Mouse (Mus musculus) hindbrain, embryonic 16.5 days (tissue): ENCODE measurements around the gene Dnmt3a. TPM values are rescaled to one million over a fixed set of nuclear protein-coding genes. Genes with fewer than 3 reads are reported as not detected.

Experiments
- ATAC-seq: fragments of 200-750 bp; cut with Nextera tagmentation; 2 replicates; pipeline ENCODE4 v1.8.0; 2017; ENCODE audit warnings: moderate TSS enrichment, moderate library complexity
- H3K27ac ChIP-seq: fragments of 300-500 bp; sonication (generic); 2 replicates; pipeline ENCODE4 v1.5.1; 2014; ENCODE audit warnings: low read depth, mild to moderate bottlenecking, control low read depth, low read length, moderate library complexity
- H3K27me3 ChIP-seq: fragments of 300-500 bp; sonication (generic); replicated peaks from 2 replicates; pipeline ENCODE4 v1.6.1; 2014; ENCODE audit warnings: low read length; ENCODE audit not compliant: control insufficient read depth, insufficient read depth
- H3K36me3 ChIP-seq: fragments of 300-500 bp; sonication (generic); 2 replicates; pipeline ENCODE4 v1.6.1; 2014; ENCODE audit warnings: mild to moderate bottlenecking, low read length, moderate library complexity, mixed read lengths; ENCODE audit not compliant: control insufficient read depth, insufficient read depth
- H3K4me1 ChIP-seq: fragments of 300-500 bp; sonication (generic); 2 replicates; pipeline ENCODE4 v1.6.1; 2014; ENCODE audit warnings: low read depth, low read length; ENCODE audit not compliant: control insufficient read depth, insufficient read depth
- H3K4me2 ChIP-seq: fragments of 300-500 bp; sonication (generic); 2 replicates; pipeline ENCODE4 v1.6.1; 2014; ENCODE audit warnings: mild to moderate bottlenecking, low read length, control low read depth, moderate library complexity
- H3K4me3 ChIP-seq: fragments of 300-500 bp; sonication (generic); 2 replicates; pipeline ENCODE4 v1.5.1; 2014; ENCODE audit warnings: mild to moderate bottlenecking, low read length, control low read depth, moderate library complexity
- H3K9ac ChIP-seq: fragments of 300-500 bp; sonication (generic); 2 replicates; pipeline ENCODE4 v1.6.1; 2014; ENCODE audit warnings: low read depth, mild to moderate bottlenecking, control low read depth, low read length, moderate library complexity
- H3K9me3 ChIP-seq: fragments of 300-500 bp; sonication (generic); 2 replicates; pipeline ENCODE4 v1.6.1; 2014; ENCODE audit warnings: mild to moderate bottlenecking, low read length, moderate library complexity; ENCODE audit not compliant: control insufficient read depth
- WGBS: fragments of 180-500 bp; shearing (Covaris S2); extraction: QIAGEN DNeasy Blood & Tissue Kit; methylation state at CpG from one replicate; pipeline ENCODE4 v1.1.7; 2014; 5-methylcytosine and 5-hydroxymethylcytosine counted together
- polyA plus RNA-seq: library from polyadenylated mRNA; unstranded; fragments of >200 nt; fragmentation: Nextera tagmentation; extraction: Ambion mirVana; gene quantifications from 2 replicates; pipeline ENCODE4 v1.2.1, GENCODE M21; 2015

Dnmt3a gene
- polyA plus RNA-seq, 1 experiment from 2014 or later = 104 TPM

GRCm38 (mm10) chr12:3823408-3823807, 17.6 kb downstream of the Dnmt3a start:
- Histone ChIP-seq H3K4me2 (no peak overlapping the region), H3K4me3 (no peak overlapping the region), H3K27me3 (no peaks in the 10 kb centered on the region), H3K4me1 (peaks cover 26% of the 10 kb centered on the region), H3K27ac (no peak overlapping the region), H3K36me3 (no peaks in the 10 kb centered on the region), H3K9ac (no peak overlapping the region), H3K9me3 (no peaks in the 10 kb centered on the region)
- 48% methylated on average over 5 of the region's 5 CpGs for WGBS
- no peak for ATAC-seq

- no peak overlapping the region for H3K4me2 ChIP-seq
- no peak for ATAC-seq
- H3K9me3 ChIP-seq = no peaks in the 10 kb centered on the region
- peaks cover 18% of the 10 kb centered on the region for H3K4me1 ChIP-seq
- no peaks in the 10 kb centered on the region for H3K36me3 ChIP-seq
- 76% methylated on average over 5 of the region's 5 CpGs for WGBS
- H3K9ac ChIP-seq = no peak overlapping the region
- no peak overlapping the region for H3K27ac ChIP-seq
- no peaks in the 10 kb centered on the region for H3K27me3 ChIP-seq
- H3K4me3 ChIP-seq = no peak overlapping the region
These were observed 19.3 kb downstream of the Dnmt3a start for GRCm38 (mm10) chr12:3824906-3825713.

- Histone ChIP-seq H3K27me3 (no peaks in the 10 kb centered on the region), H3K4me3 (no peak overlapping the region), H3K4me2 (no peak overlapping the region), H3K27ac (no peak overlapping the region), H3K36me3 (no peaks in the 10 kb centered on the region), H3K4me1 (peaks cover 14% of the 10 kb centered on the region), H3K9me3 (no peaks in the 10 kb centered on the region), H3K9ac (no peak overlapping the region)
- no peak for ATAC-seq
- 58% methylated on average over 12 of the region's 12 CpGs for WGBS
These were observed 19.9 kb downstream of the Dnmt3a start for GRCm38 (mm10) chr12:3825714-3826080.

GRCm38 (mm10) chr12:3827771-3828170, 22.0 kb downstream of the Dnmt3a start:
- H3K4me3 ChIP-seq = no peak overlapping the region
- no peaks in the 10 kb centered on the region for H3K9me3 ChIP-seq
- H3K36me3 ChIP-seq = no peaks in the 10 kb centered on the region
- H3K27ac ChIP-seq = no peak overlapping the region
- 85% methylated on average over 5 of the region's 5 CpGs for WGBS
- peaks cover 17% of the 10 kb centered on the region for H3K4me1 ChIP-seq
- no peak overlapping the region for H3K4me2 ChIP-seq
- H3K27me3 ChIP-seq = no peaks in the 10 kb centered on the region
- no peak for ATAC-seq
- no peak overlapping the region for H3K9ac ChIP-seq

- no peak for ATAC-seq
- Histone ChIP-seq H3K4me3 (no peak overlapping the region), H3K27ac (peak overlapping the region; percentile 80; the same call in 1 of the 2 replicates), H3K4me1 (peaks cover 27% of the 10 kb centered on the region), H3K4me2 (peak overlapping the region; percentile 49; the same call in 1 of the 2 replicates), H3K27me3 (no peaks in the 10 kb centered on the region), H3K9ac (peak overlapping the region; percentile 6; the same call in 1 of the 2 replicates), H3K36me3 (peaks cover 8% of the 10 kb centered on the region; the same call in 1 of the 2 replicates), H3K9me3 (no peaks in the 10 kb centered on the region)
- WGBS = 56% methylated on average over 7 of the region's 7 CpGs
These were observed 27.4 kb downstream of the Dnmt3a start for GRCm38 (mm10) chr12:3833059-3833760.

- ATAC-seq = peak; percentile 86
- WGBS = 3% methylated on average over 7 of the region's 8 CpGs
- peak overlapping the region; percentile 80 for H3K27ac ChIP-seq
- peak overlapping the region; percentile 49 for H3K4me2 ChIP-seq
- H3K27me3 ChIP-seq = no peaks in the 10 kb centered on the region
- no peak overlapping the region for H3K4me3 ChIP-seq
- peaks cover 10% of the 10 kb centered on the region; the same call in 1 of the 2 replicates for H3K36me3 ChIP-seq
- H3K4me1 ChIP-seq = peaks cover 27% of the 10 kb centered on the region
- H3K9me3 ChIP-seq = no peaks in the 10 kb centered on the region
- H3K9ac ChIP-seq = peak overlapping the region; percentile 6
These were observed 28.1 kb downstream of the Dnmt3a start for GRCm38 (mm10) chr12:3833851-3834273.

- peaks cover 27% of the 10 kb centered on the region for H3K4me1 ChIP-seq
- peak; percentile 72 for ATAC-seq
- 12% methylated on average over 21 of the region's 21 CpGs for WGBS
These were observed 28.8 kb downstream of the Dnmt3a start for GRCm38 (mm10) chr12:3834373-3835314.

GRCm38 (mm10) chr12:3835576-3835975, 29.8 kb downstream of the Dnmt3a start:
- H3K9me3 ChIP-seq = no peaks in the 10 kb centered on the region
- H3K27me3 ChIP-seq = no peaks in the 10 kb centered on the region
- no peak for ATAC-seq
- H3K9ac ChIP-seq = no peak overlapping the region
- 81% methylated on average over 2 of the region's 2 CpGs for WGBS
- H3K36me3 ChIP-seq = peaks cover 14% of the 10 kb centered on the region; the same call in 1 of the 2 replicates
- no peak overlapping the region for H3K4me2 ChIP-seq
- no peak overlapping the region for H3K4me3 ChIP-seq
- H3K27ac ChIP-seq = no peak overlapping the region
- H3K4me1 ChIP-seq = peaks cover 27% of the 10 kb centered on the region

More at GRCm38 (mm10) chr12:3834373-3835314, 28.8 kb downstream of the Dnmt3a start:
- no peaks in the 10 kb centered on the region for H3K9me3 ChIP-seq
- peak overlapping the region; percentile 12 for H3K9ac ChIP-seq
- peak overlapping the region; percentile 49 for H3K4me2 ChIP-seq
- H3K27me3 ChIP-seq = no peaks in the 10 kb centered on the region
- peak overlapping the region; percentile 80 for H3K27ac ChIP-seq
- H3K36me3 ChIP-seq = peaks cover 11% of the 10 kb centered on the region; the same call in 1 of the 2 replicates
- no peak overlapping the region for H3K4me3 ChIP-seq
